Mouse (Mus musculus) kidney, postnatal 0 days (tissue): ENCODE measurements around the gene St6gal1. TPM values are rescaled to one million over a fixed set of nuclear protein-coding genes. Genes with fewer than 3 reads are reported as not detected.

Experiments used
- ATAC-seq: fragments of 200-750 bp; cut with Nextera tagmentation; replicated peaks from 2 replicates; pipeline ENCODE4 v1.8.0; 2017; ENCODE audit warnings: low read depth, moderate number of reproducible peaks, moderate TSS enrichment, moderate library complexity; ENCODE audit not compliant: low FRiP score
- DNase-seq: peaks from one replicate; pipeline ENCODE4 v3.0.0-alpha.2; 2016; ENCODE audit warnings: low spot score
- H3K27ac ChIP-seq: fragments of 300-500 bp; sonication (generic); 2 replicates; pipeline ENCODE4 v1.5.1; 2014; ENCODE audit warnings: mild to moderate bottlenecking
- H3K27me3 ChIP-seq: fragments of 300-500 bp; sonication (generic); 2 replicates; pipeline ENCODE4 v1.6.1; 2014; ENCODE audit warnings: low read length, mixed read lengths; ENCODE audit not compliant: insufficient read depth
- H3K36me3 ChIP-seq: fragments of 300-500 bp; sonication (generic); 2 replicates; pipeline ENCODE4 v1.6.1; 2014; ENCODE audit warnings: low read length, mixed read lengths; ENCODE audit not compliant: insufficient read depth
- H3K4me1 ChIP-seq: fragments of 300-500 bp; sonication (generic); replicated peaks from 2 replicates; pipeline ENCODE4 v1.6.1; 2014; ENCODE audit warnings: antibody characterized with exemption, low read length, mixed read lengths; ENCODE audit not compliant: insufficient read depth
- H3K4me2 ChIP-seq: fragments of 300-500 bp; sonication (generic); 2 replicates; pipeline ENCODE4 v1.6.1; 2014; ENCODE audit warnings: mild to moderate bottlenecking, low read length, moderate library complexity, mixed read lengths
- H3K4me3 ChIP-seq: fragments of 300-500 bp; sonication (generic); replicated peaks from 2 replicates; pipeline ENCODE4 v1.5.1; 2014; ENCODE audit warnings: low read depth, low read length
- H3K9ac ChIP-seq: fragments of 300-500 bp; sonication (generic); 2 replicates; pipeline ENCODE4 v1.6.1; 2014; ENCODE audit warnings: low read depth, low read length
- H3K9me3 ChIP-seq: fragments of 300-500 bp; sonication (generic); replicated peaks from 2 replicates; pipeline ENCODE4 v1.6.1; 2016; ENCODE audit warnings: low read length, inconsistent platforms, mixed read lengths
- CTCF ChIP-seq: IDR thresholded peaks from 2 replicates; pipeline ENCODE4 v1.5.1; 2016; ENCODE audit warnings: antibody characterized with exemption, low read depth, mild to moderate bottlenecking, moderate library complexity
- WGBS: fragments of 180-500 bp; shearing (Covaris S2); extraction: QIAGEN DNeasy Blood & Tissue Kit; methylation state at CpG from one replicate; pipeline ENCODE4 v1.1.7; 2014; 5-methylcytosine and 5-hydroxymethylcytosine counted together
- polyA plus RNA-seq: library from polyadenylated mRNA; unstranded; fragments of >200 nt; fragmentation: Nextera tagmentation; extraction: Ambion mirVana; gene quantifications from 2 replicates; pipeline ENCODE4 v1.2.1, GENCODE M21; 2015

Gene St6gal1
- polyA plus RNA-seq, 1 experiment from 2014 or later, result 28.6 TPM

GRCm38 (mm10) chr16:23271746-23272520 is 47.4 kb downstream of the St6gal1 start:
- no peak for DNase-seq
- Histone ChIP-seq H3K27me3 (no peaks in the 10 kb centered on the region), H3K9ac (no peak overlapping the region), H3K4me2 (no peak overlapping the region), H3K27ac (peak overlapping the region; percentile 44; the same call in 1 of the 2 replicates), H3K9me3 (no peaks in the 10 kb centered on the region), H3K36me3 (no peaks in the 10 kb centered on the region), H3K4me3 (no peak overlapping the region), H3K4me1 (peaks cover 29% of the 10 kb centered on the region)
- ATAC-seq, result no peak
- TF ChIP-seq CTCF, result no peak
- 76% methylated on average over 14 of the region's 14 CpGs for WGBS

- Histone ChIP-seq H3K9me3 (no peaks in the 10 kb centered on the region), H3K27ac (peak overlapping the region; percentile 44; the same call in 1 of the 2 replicates), H3K36me3 (no peaks in the 10 kb centered on the region), H3K4me2 (no peak overlapping the region), H3K9ac (no peak overlapping the region), H3K4me3 (no peak overlapping the region), H3K27me3 (no peaks in the 10 kb centered on the region), H3K4me1 (peaks cover 29% of the 10 kb centered on the region)
- TF ChIP-seq CTCF, result no peak
- whole genome bisulfite sequencing, result 52% methylated on average over 9 of the region's 9 CpGs
- DNase-seq (peak; percentile 45), ATAC-seq (no peak)
These were observed 48.1 kb downstream of the St6gal1 start for GRCm38 (mm10) chr16:23272521-23273230.

- H3K36me3 ChIP-seq, result no peaks in the 10 kb centered on the region
- WGBS, result 80% methylated on average over 6 of the region's 6 CpGs
- DNase-seq (no peak), ATAC-seq (no peak)
- no peak overlapping the region for H3K27ac ChIP-seq
- H3K9me3 ChIP-seq, result no peaks in the 10 kb centered on the region
- TF ChIP-seq CTCF, result no peak
- no peak overlapping the region for H3K4me3 ChIP-seq
- no peak overlapping the region for H3K9ac ChIP-seq
- H3K4me2 ChIP-seq, result no peak overlapping the region
- no peaks in the 10 kb centered on the region for H3K27me3 ChIP-seq
- peaks cover 29% of the 10 kb centered on the region for H3K4me1 ChIP-seq
These were observed 49.5 kb downstream of the St6gal1 start for GRCm38 (mm10) chr16:23274005-23274404.

GRCm38 (mm10) chr16:23274606-23275310 is 50.2 kb downstream of the St6gal1 start:
- no peaks in the 10 kb centered on the region for H3K9me3 ChIP-seq
- H3K27me3 ChIP-seq, result no peaks in the 10 kb centered on the region
- H3K4me3 ChIP-seq, result no peak overlapping the region
- H3K4me1 ChIP-seq, result peaks cover 25% of the 10 kb centered on the region
- 90% methylated on average over 7 of the region's 7 CpGs for WGBS
- no peaks in the 10 kb centered on the region for H3K36me3 ChIP-seq
- ATAC-seq (no peak), DNase-seq (no peak)
- no peak overlapping the region for H3K27ac ChIP-seq
- no peak overlapping the region for H3K4me2 ChIP-seq
- TF ChIP-seq CTCF, result no peak
- H3K9ac ChIP-seq, result no peak overlapping the region

GRCm38 (mm10) chr16:23275661-23276060 is 51.1 kb downstream of the St6gal1 start:
- Histone ChIP-seq H3K9ac (no peak overlapping the region), H3K27ac (no peak overlapping the region), H3K27me3 (no peaks in the 10 kb centered on the region), H3K4me1 (peaks cover 16% of the 10 kb centered on the region), H3K9me3 (no peaks in the 10 kb centered on the region), H3K4me3 (no peak overlapping the region), H3K4me2 (no peak overlapping the region), H3K36me3 (no peaks in the 10 kb centered on the region)
- WGBS, result 79% methylated on average over 2 of the region's 2 CpGs
- no peak for TF ChIP-seq CTCF
- DNase-seq, result no peak
- no peak for ATAC-seq
